Mouse (Mus musculus) limb, embryonic 10.5 days (tissue): ENCODE results near the gene Ap1s3. TPM values are rescaled to one million over a fixed set of nuclear protein-coding genes. Genes with fewer than 3 reads are reported as not detected.

Experiments
- DNase-seq: peaks from one replicate; pipeline ENCODE4 v3.0.0-alpha.2; 2017; ENCODE audit warnings: low spot score
- H3K27ac ChIP-seq: fragments of 300-500 bp; sonication (generic); 2 replicates; pipeline ENCODE4 v1.5.1; 2016; ENCODE audit warnings: mild to moderate bottlenecking
- H3K27me3 ChIP-seq: fragments of 300-500 bp; sonication (generic); 2 replicates; pipeline ENCODE4 v1.6.1; 2016; ENCODE audit warnings: low read depth, mild to moderate bottlenecking; ENCODE audit not compliant: poor library complexity, severe bottlenecking
- H3K36me3 ChIP-seq: fragments of 300-500 bp; sonication (generic); 2 replicates; pipeline ENCODE4 v1.6.1; 2016; ENCODE audit warnings: mild to moderate bottlenecking, moderate library complexity
- H3K4me1 ChIP-seq: fragments of 300-500 bp; sonication (generic); 2 replicates; pipeline ENCODE4 v1.6.1; 2016
- H3K4me3 ChIP-seq: fragments of 300-500 bp; sonication (generic); 2 replicates; pipeline ENCODE4 v1.5.1; 2016; ENCODE audit warnings: mild to moderate bottlenecking, moderate library complexity
- H3K9me3 ChIP-seq: fragments of 300-500 bp; sonication (generic); replicated peaks from 2 replicates; pipeline ENCODE4 v1.6.1; 2016; ENCODE audit warnings: mild to moderate bottlenecking
- WGBS: fragments of 180-500 bp; shearing (Covaris S2); methylation state at CpG from one replicate; pipeline ENCODE4 v1.1.7; 2016; 5-methylcytosine and 5-hydroxymethylcytosine counted together
- polyA plus RNA-seq: library from polyadenylated mRNA; unstranded; fragments of >200 nt; fragmentation: Nextera tagmentation; extraction: Ambion mirVana; gene quantifications from 2 replicates; pipeline ENCODE4 v1.2.1, GENCODE M21; 2016

Ap1s3 gene
- 0.33 and 0.99 TPM in 2 replicates for polyA plus RNA-seq

GRCm38 (mm10) chr1:79671543-79672337 lies at the start of gene Ap1s3:
TSS of gene Ap1s3 (minus strand) at chr1:79671972.
- peak; percentile 85 for DNase-seq
- peak within 1 kb of the TSS; percentile 82 for H3K4me3 ChIP-seq
- under 1% methylated on average over 51 of the region's 51 CpGs for WGBS

GRCm38 (mm10) chr1:79714152-79714923 lies 42.6 kb upstream of the Ap1s3 start:
- no peaks in the 10 kb centered on the region for H3K9me3 ChIP-seq
- H3K4me3 ChIP-seq = no peak overlapping the region
- no peak overlapping the region for H3K27ac ChIP-seq
- H3K27me3 ChIP-seq = no peaks in the 10 kb centered on the region
- 93% methylated on average over 13 of the region's 13 CpGs for whole genome bisulfite sequencing
- H3K4me1 ChIP-seq = no peaks in the 10 kb centered on the region
- H3K36me3 ChIP-seq = 0 out of 2 replicates have a peak, but pooled peaks cover 3% of the 10 kb centered on the region
- no peak for DNase-seq

More at GRCm38 (mm10) chr1:79671543-79672337, at the start of gene Ap1s3:
- peaks cover 27% of the 10 kb centered on the region for H3K4me1 ChIP-seq
- H3K27me3 ChIP-seq = peaks cover 45% of the 10 kb centered on the region
- no peaks in the 10 kb centered on the region for H3K9me3 ChIP-seq
- peak within 1 kb of the TSS; percentile 71 for H3K27ac ChIP-seq
- no peaks in the 10 kb centered on the region for H3K36me3 ChIP-seq

- 0 out of 2 replicates have a peak, but pooled peaks cover 3% of the 10 kb centered on the region for H3K36me3 ChIP-seq
- no peak overlapping the region for H3K27ac ChIP-seq
- no peak overlapping the region for H3K4me3 ChIP-seq
- no peaks in the 10 kb centered on the region for H3K27me3 ChIP-seq
- H3K9me3 ChIP-seq = no peaks in the 10 kb centered on the region
- WGBS = 88% methylated on average over 5 of the region's 5 CpGs
- DNase-seq = no peak
- no peaks in the 10 kb centered on the region for H3K4me1 ChIP-seq
Measured at GRCm38 (mm10) chr1:79713081-79713480, 41.3 kb upstream of the Ap1s3 start.

GRCm38 (mm10) chr1:79711147-79712126 lies 39.7 kb upstream of the Ap1s3 start:
- 86% methylated on average over 18 of the region's 18 CpGs for WGBS
- Histone ChIP-seq H3K36me3 (peaks cover 6% of the 10 kb centered on the region; the same call in 1 of the 2 replicates), H3K4me1 (no peaks in the 10 kb centered on the region), H3K4me3 (no peak overlapping the region), H3K9me3 (no peaks in the 10 kb centered on the region), H3K27ac (no peak overlapping the region), H3K27me3 (no peaks in the 10 kb centered on the region)
- DNase-seq = no peak

GRCm38 (mm10) chr1:79710678-79711077 lies 38.9 kb upstream of the Ap1s3 start:
- no peaks in the 10 kb centered on the region for H3K9me3 ChIP-seq
- peaks cover 9% of the 10 kb centered on the region; the same call in 1 of the 2 replicates for H3K36me3 ChIP-seq
- H3K4me3 ChIP-seq = no peak overlapping the region
- no peaks in the 10 kb centered on the region for H3K27me3 ChIP-seq
- DNase-seq = no peak
- WGBS = 93% methylated on average over 4 of the region's 4 CpGs
- no peaks in the 10 kb centered on the region for H3K4me1 ChIP-seq
- no peak overlapping the region for H3K27ac ChIP-seq

GRCm38 (mm10) chr1:79710216-79710615 lies 38.4 kb upstream of the Ap1s3 start:
- DNase-seq = no peak
- H3K27me3 ChIP-seq = no peaks in the 10 kb centered on the region
- H3K4me3 ChIP-seq = no peak overlapping the region
- H3K36me3 ChIP-seq = peaks cover 9% of the 10 kb centered on the region; the same call in 1 of the 2 replicates
- H3K9me3 ChIP-seq = no peaks in the 10 kb centered on the region
- H3K4me1 ChIP-seq = no peaks in the 10 kb centered on the region
- WGBS = 89% methylated on average over 8 of the region's 8 CpGs
- H3K27ac ChIP-seq = no peak overlapping the region

- H3K27ac ChIP-seq = no peak overlapping the region
- peaks cover 6% of the 10 kb centered on the region; the same call in 1 of the 2 replicates for H3K36me3 ChIP-seq
- no peak for DNase-seq
- no peaks in the 10 kb centered on the region for H3K4me1 ChIP-seq
- WGBS = 91% methylated on average over 9 of the region's 9 CpGs
- H3K27me3 ChIP-seq = no peaks in the 10 kb centered on the region
- H3K9me3 ChIP-seq = no peaks in the 10 kb centered on the region
- H3K4me3 ChIP-seq = no peak overlapping the region
Measured at GRCm38 (mm10) chr1:79707383-79707782, 35.6 kb upstream of the Ap1s3 start.

GRCm38 (mm10) chr1:79706707-79707106 lies 34.9 kb upstream of the Ap1s3 start:
- WGBS = 83% methylated on average over 3 of the region's 3 CpGs
- no peak overlapping the region for H3K27ac ChIP-seq
- H3K4me1 ChIP-seq = no peaks in the 10 kb centered on the region
- DNase-seq = no peak
- peaks cover 6% of the 10 kb centered on the region; the same call in 1 of the 2 replicates for H3K36me3 ChIP-seq
- H3K4me3 ChIP-seq = no peak overlapping the region
- H3K9me3 ChIP-seq = no peaks in the 10 kb centered on the region
- H3K27me3 ChIP-seq = no peaks in the 10 kb centered on the region

GRCm38 (mm10) chr1:79704672-79705071 lies 32.9 kb upstream of the Ap1s3 start:
- no peaks in the 10 kb centered on the region for H3K27me3 ChIP-seq
- H3K27ac ChIP-seq = no peak overlapping the region
- no peaks in the 10 kb centered on the region for H3K9me3 ChIP-seq
- no peak for DNase-seq
- no peak overlapping the region for H3K4me3 ChIP-seq
- WGBS = 84% methylated on average over 2 of the region's 2 CpGs
- peaks cover 6% of the 10 kb centered on the region; the same call in 1 of the 2 replicates for H3K36me3 ChIP-seq
- no peaks in the 10 kb centered on the region for H3K4me1 ChIP-seq

GRCm38 (mm10) chr1:79703520-79703919 lies 31.7 kb upstream of the Ap1s3 start:
- DNase-seq = no peak
- peaks cover 6% of the 10 kb centered on the region; the same call in 1 of the 2 replicates for H3K36me3 ChIP-seq
- no peak overlapping the region for H3K27ac ChIP-seq
- no peak overlapping the region for H3K4me3 ChIP-seq
- H3K4me1 ChIP-seq = no peaks in the 10 kb centered on the region
- 91% methylated on average over 8 of the region's 8 CpGs for WGBS
- no peaks in the 10 kb centered on the region for H3K27me3 ChIP-seq
- no peaks in the 10 kb centered on the region for H3K9me3 ChIP-seq

GRCm38 (mm10) chr1:79698506-79698905 lies 26.7 kb upstream of the Ap1s3 start:
- Histone ChIP-seq H3K27ac (no peak overlapping the region), H3K4me1 (no peaks in the 10 kb centered on the region), H3K36me3 (no peaks in the 10 kb centered on the region), H3K4me3 (no peak overlapping the region), H3K9me3 (no peaks in the 10 kb centered on the region), H3K27me3 (no peaks in the 10 kb centered on the region)
- DNase-seq = no peak
- 93% methylated on average over 2 of the region's 2 CpGs for WGBS

- no peaks in the 10 kb centered on the region for H3K36me3 ChIP-seq
- 88% methylated on average over 9 of the region's 9 CpGs for WGBS
Measured at GRCm38 (mm10) chr1:79697382-79697781, 25.6 kb upstream of the Ap1s3 start.

More at GRCm38 (mm10) chr1:79697382-79697781, 25.6 kb upstream of the Ap1s3 start:
- DNase-seq = no peak
- H3K4me3 ChIP-seq = no peak overlapping the region
- no peak overlapping the region for H3K27ac ChIP-seq
- no peaks in the 10 kb centered on the region for H3K27me3 ChIP-seq
- no peaks in the 10 kb centered on the region for H3K9me3 ChIP-seq
- H3K4me1 ChIP-seq = no peaks in the 10 kb centered on the region
